Mouse (Mus musculus) intestine, embryonic 14.5 days (tissue): ENCODE measurements around the gene Hus1. TPM values are rescaled to one million over a fixed set of nuclear protein-coding genes. Genes with fewer than 3 reads are reported as not detected.

Source experiments
- ATAC-seq: fragments of 200-750 bp; cut with Nextera tagmentation; replicated peaks from 2 replicates; pipeline ENCODE4 v1.8.0; 2017; ENCODE audit warnings: low read depth, moderate number of reproducible peaks, moderate TSS enrichment, moderate library complexity; ENCODE audit not compliant: low FRiP score, low TSS enrichment
- DNase-seq: peaks from one replicate; pipeline ENCODE4 v3.0.0-alpha.2; 2018; ENCODE audit warnings: low spot score
- H3K27ac ChIP-seq: fragments of 300-500 bp; sonication (generic); 2 replicates; pipeline ENCODE4 v1.5.1; 2014; ENCODE audit warnings: low read depth, mild to moderate bottlenecking, control low read depth
- H3K27me3 ChIP-seq: fragments of 300-500 bp; sonication (generic); replicated peaks from 2 replicates; pipeline ENCODE4 v1.6.1; 2014; ENCODE audit warnings: low read length, control low read depth; ENCODE audit not compliant: control insufficient read depth, insufficient read depth
- H3K36me3 ChIP-seq: fragments of 300-500 bp; sonication (generic); 2 replicates; pipeline ENCODE4 v1.6.1; 2014; ENCODE audit warnings: low read length, control low read depth; ENCODE audit not compliant: control insufficient read depth, insufficient read depth
- H3K4me1 ChIP-seq: fragments of 300-500 bp; sonication (generic); replicated peaks from 2 replicates; pipeline ENCODE4 v1.6.1; 2014; ENCODE audit warnings: low read length, control low read depth, mixed read lengths; ENCODE audit not compliant: control insufficient read depth, insufficient read depth
- H3K4me2 ChIP-seq: fragments of 300-500 bp; sonication (generic); 2 replicates; pipeline ENCODE4 v1.6.1; 2014; ENCODE audit warnings: low read length
- H3K4me3 ChIP-seq: fragments of 300-500 bp; sonication (generic); 2 replicates; pipeline ENCODE4 v1.5.1; 2014; ENCODE audit warnings: low read depth, low read length, control low read depth, mixed read lengths
- H3K9ac ChIP-seq: fragments of 300-500 bp; sonication (generic); 2 replicates; pipeline ENCODE4 v1.6.1; 2014; ENCODE audit warnings: mild to moderate bottlenecking, low read length
- H3K9me3 ChIP-seq: fragments of 300-500 bp; sonication (generic); 2 replicates; pipeline ENCODE4 v1.6.1; 2016; ENCODE audit warnings: low read length, control low read depth; ENCODE audit not compliant: control insufficient read depth
- WGBS: fragments of 180-500 bp; shearing (Covaris S2); extraction: QIAGEN DNeasy Blood & Tissue Kit; methylation state at CpG from one replicate; pipeline ENCODE4 v1.1.7; 2014; 5-methylcytosine and 5-hydroxymethylcytosine counted together
- polyA plus RNA-seq: library from polyadenylated mRNA; unstranded; fragments of >200 nt; fragmentation: Nextera tagmentation; extraction: Ambion mirVana; gene quantifications from 2 replicates; pipeline ENCODE4 v1.2.1, GENCODE M21; 2014

The Hus1 gene
- polyA plus RNA-seq, 1 experiment from 2014 or later, result 16.9 TPM

GRCm38 (mm10) chr11:9010416-9010815, 575 bp downstream of the Hus1 start:
- 0% methylated on average over 7 of the region's 7 CpGs for WGBS
- Histone ChIP-seq H3K27me3 (no peaks in the 10 kb centered on the region), H3K9ac (peak overlapping the region; percentile 92), H3K36me3 (peaks cover 25% of the 10 kb centered on the region), H3K27ac (peak overlapping the region; percentile 93), H3K9me3 (no peaks in the 10 kb centered on the region), H3K4me3 (peak overlapping the region; percentile 81), H3K4me1 (peaks cover 7% of the 10 kb centered on the region; the same call in 1 of the 2 replicates), H3K4me2 (peak overlapping the region; percentile 92)
- ATAC-seq (peak; percentile 56), DNase-seq (no peak)

- WGBS, result 94% methylated on average over 5 of the region's 5 CpGs
- H3K9me3 ChIP-seq, result no peaks in the 10 kb centered on the region
- peaks cover 41% of the 10 kb centered on the region for H3K36me3 ChIP-seq
- DNase-seq, result no peak
- H3K4me2 ChIP-seq, result no peak overlapping the region
- H3K4me1 ChIP-seq, result peaks cover 7% of the 10 kb centered on the region; the same call in 1 of the 2 replicates
- ATAC-seq, result no peak
- H3K9ac ChIP-seq, result no peak overlapping the region
- no peak overlapping the region for H3K27ac ChIP-seq
- H3K4me3 ChIP-seq, result no peak overlapping the region
- no peaks in the 10 kb centered on the region for H3K27me3 ChIP-seq
Measured at GRCm38 (mm10) chr11:9008761-9009160, 2.2 kb downstream of the Hus1 start.

GRCm38 (mm10) chr11:8988084-8988483, 22.9 kb downstream of the Hus1 start:
- peaks cover 7% of the 10 kb centered on the region; the same call in 1 of the 2 replicates for H3K4me1 ChIP-seq
- DNase-seq, result no peak
- H3K27ac ChIP-seq, result no peak overlapping the region
- H3K4me3 ChIP-seq, result no peak overlapping the region
- peaks cover 23% of the 10 kb centered on the region for H3K36me3 ChIP-seq
- no peaks in the 10 kb centered on the region for H3K27me3 ChIP-seq
- 0 out of 2 replicates have a peak, but pooled peaks cover 3% of the 10 kb centered on the region for H3K9me3 ChIP-seq
- no peak overlapping the region for H3K9ac ChIP-seq
- H3K4me2 ChIP-seq, result no peak overlapping the region
- 75% methylated on average over 4 of the region's 4 CpGs for WGBS
- ATAC-seq, result no peak

GRCm38 (mm10) chr11:8986058-8986457, 24.9 kb downstream of the Hus1 start:
- DNase-seq (no peak), ATAC-seq (peak; percentile 63; the same call in 1 of the 2 replicates)
- no peak overlapping the region for H3K27ac ChIP-seq

GRCm38 (mm10) chr11:8983237-8983861, 27.6 kb downstream of the Hus1 start:
- no peaks in the 10 kb centered on the region for H3K9me3 ChIP-seq
- no peaks in the 10 kb centered on the region for H3K36me3 ChIP-seq
- no peaks in the 10 kb centered on the region for H3K27me3 ChIP-seq
- no peak overlapping the region for H3K4me2 ChIP-seq
- no peak overlapping the region for H3K4me3 ChIP-seq
- ATAC-seq (no peak), DNase-seq (peak; percentile 88)
- WGBS, result 27% methylated on average over 6 of the region's 6 CpGs
- H3K9ac ChIP-seq, result no peak overlapping the region
- peaks cover 7% of the 10 kb centered on the region; the same call in 1 of the 2 replicates for H3K4me1 ChIP-seq
- H3K27ac ChIP-seq, result no peak overlapping the region

More at GRCm38 (mm10) chr11:8986058-8986457, 24.9 kb downstream of the Hus1 start:
- Histone ChIP-seq H3K9me3 (no peaks in the 10 kb centered on the region), H3K4me2 (no peak overlapping the region), H3K4me1 (peaks cover 7% of the 10 kb centered on the region; the same call in 1 of the 2 replicates), H3K36me3 (peaks cover 5% of the 10 kb centered on the region), H3K9ac (no peak overlapping the region), H3K27me3 (no peaks in the 10 kb centered on the region), H3K4me3 (no peak overlapping the region)

- H3K4me2 ChIP-seq, result no peak overlapping the region
- no peak overlapping the region for H3K4me3 ChIP-seq
- no peaks in the 10 kb centered on the region for H3K27me3 ChIP-seq
- DNase-seq (no peak), ATAC-seq (no peak)
- no peaks in the 10 kb centered on the region for H3K36me3 ChIP-seq
- H3K27ac ChIP-seq, result no peak overlapping the region
- no peaks in the 10 kb centered on the region for H3K9me3 ChIP-seq
- no peak overlapping the region for H3K9ac ChIP-seq
- peaks cover 4% of the 10 kb centered on the region; the same call in 1 of the 2 replicates for H3K4me1 ChIP-seq
- WGBS, result 83% methylated on average over 4 of the region's 4 CpGs
Measured at GRCm38 (mm10) chr11:8978154-8978553, 32.8 kb downstream of the Hus1 start.

GRCm38 (mm10) chr11:8973166-8973565, 37.8 kb downstream of the Hus1 start, which contains the start of gene Pkd1l1:
Gene Pkd1l1, minus strand, starts transcription at chr11:8973266.
- no peak within 1 kb of the TSS for H3K4me2 ChIP-seq
- DNase-seq, result no peak
- 75% methylated on average over 3 of the region's 3 CpGs for WGBS
- no peaks in the 10 kb centered on the region for H3K36me3 ChIP-seq
- no peak for ATAC-seq
- no peaks in the 10 kb centered on the region for H3K9me3 ChIP-seq
- peaks cover 4% of the 10 kb centered on the region; the same call in 1 of the 2 replicates for H3K4me1 ChIP-seq
- H3K27ac ChIP-seq, result no peak within 1 kb of the TSS
- H3K4me3 ChIP-seq, result no peak within 1 kb of the TSS
- no peaks in the 10 kb centered on the region for H3K27me3 ChIP-seq
- no peak within 1 kb of the TSS for H3K9ac ChIP-seq

- H3K9ac ChIP-seq, result no peak overlapping the region
- H3K27ac ChIP-seq, result no peak overlapping the region
- H3K4me2 ChIP-seq, result no peak overlapping the region
- no peak for ATAC-seq
- H3K9me3 ChIP-seq, result no peaks in the 10 kb centered on the region
- DNase-seq, result no peak
- H3K4me3 ChIP-seq, result no peak overlapping the region
- no peaks in the 10 kb centered on the region for H3K27me3 ChIP-seq
- H3K36me3 ChIP-seq, result no peaks in the 10 kb centered on the region
- peaks cover 4% of the 10 kb centered on the region; the same call in 1 of the 2 replicates for H3K4me1 ChIP-seq
- 76% methylated on average over 6 of the region's 6 CpGs for WGBS
Measured at GRCm38 (mm10) chr11:8972093-8972492, 38.9 kb downstream of the Hus1 start.

- no peaks in the 10 kb centered on the region for H3K27me3 ChIP-seq
- H3K27ac ChIP-seq, result no peak overlapping the region
- WGBS, result 66% methylated on average over 9 of the region's 9 CpGs
- no peak for ATAC-seq
- no peak overlapping the region for H3K4me2 ChIP-seq
- H3K4me1 ChIP-seq, result no peaks in the 10 kb centered on the region
- no peaks in the 10 kb centered on the region for H3K9me3 ChIP-seq
- no peak for DNase-seq
- H3K36me3 ChIP-seq, result no peaks in the 10 kb centered on the region
- H3K9ac ChIP-seq, result no peak overlapping the region
- no peak overlapping the region for H3K4me3 ChIP-seq
Measured at GRCm38 (mm10) chr11:8970509-8970908, 40.5 kb downstream of the Hus1 start.
